Mouse (Mus musculus) cerebellum, adult (tissue): ENCODE measurements around the gene Ccdc158.

Source experiments
- ATAC-seq: cut with Nextera tagmentation; 2 replicates; pipeline ENCODE4 v1.9.2; 2017; ENCODE audit warnings: mild to moderate bottlenecking, moderate library complexity, mixed read lengths; ENCODE audit not compliant: insufficient number of reproducible peaks, low FRiP score, low TSS enrichment

The Ccdc158 gene

GRCm38 (mm10) chr5:92674859-92675573 is at the start of gene Ccdc158:
Gene Ccdc158, minus strand, starts transcription at chr5:92675271.
- ATAC-seq = no peak; the same call in 1 of the 2 replicates

GRCm38 (mm10) chr5:92721610-92722009 is 46.5 kb upstream of the Ccdc158 start:
- ATAC-seq = no peak

GRCm38 (mm10) chr5:92718856-92719255 is 43.8 kb upstream of the Ccdc158 start:
- ATAC-seq = no peak

GRCm38 (mm10) chr5:92717666-92718360 is 42.7 kb upstream of the Ccdc158 start:
- ATAC-seq = no peak

GRCm38 (mm10) chr5:92715890-92716289 is 40.8 kb upstream of the Ccdc158 start:
- ATAC-seq = no peak

GRCm38 (mm10) chr5:92715319-92715718 is 40.2 kb upstream of the Ccdc158 start:
- no peak for ATAC-seq

- ATAC-seq = no peak
Measured at GRCm38 (mm10) chr5:92714886-92715285, 39.8 kb upstream of the Ccdc158 start.

GRCm38 (mm10) chr5:92712621-92713395 is 37.7 kb upstream of the Ccdc158 start:
- ATAC-seq = no peak

GRCm38 (mm10) chr5:92711666-92712290 is 36.7 kb upstream of the Ccdc158 start:
- ATAC-seq = no peak

GRCm38 (mm10) chr5:92710779-92711178 is 35.7 kb upstream of the Ccdc158 start:
- no peak for ATAC-seq

- no peak for ATAC-seq
Measured at GRCm38 (mm10) chr5:92707921-92708491, 32.9 kb upstream of the Ccdc158 start.

- ATAC-seq = no peak
Measured at GRCm38 (mm10) chr5:92703671-92704070, 28.6 kb upstream of the Ccdc158 start.

- ATAC-seq = no peak
Measured at GRCm38 (mm10) chr5:92701750-92702149, 26.7 kb upstream of the Ccdc158 start.

- ATAC-seq = no peak
Measured at GRCm38 (mm10) chr5:92698837-92699529, 23.9 kb upstream of the Ccdc158 start.

GRCm38 (mm10) chr5:92698131-92698836 is 23.2 kb upstream of the Ccdc158 start:
- no peak for ATAC-seq

- no peak for ATAC-seq
Measured at GRCm38 (mm10) chr5:92694316-92694995, 19.4 kb upstream of the Ccdc158 start.

- ATAC-seq = no peak
Measured at GRCm38 (mm10) chr5:92693744-92694143, 18.7 kb upstream of the Ccdc158 start.

- no peak for ATAC-seq
Measured at GRCm38 (mm10) chr5:92692206-92693007, 17.3 kb upstream of the Ccdc158 start.
